Mouse (Mus musculus) kidney, postnatal 0 days (tissue): Measurements from ENCODE around the gene Iqsec1. TPM values are rescaled to one million over a fixed set of nuclear protein-coding genes. Genes with fewer than 3 reads are reported as not detected.
A peak's percentile ranks its signal among the peaks of the same experiment; 100 is the strongest.

ENCODE experiments used
- ATAC-seq: fragments of 200-750 bp; cut with Nextera tagmentation; replicated peaks from 2 replicates; pipeline ENCODE4 v1.8.0; 2017; ENCODE audit warnings: low read depth, moderate number of reproducible peaks, moderate TSS enrichment, moderate library complexity; ENCODE audit not compliant: low FRiP score
- DNase-seq: peaks from one replicate; pipeline ENCODE4 v3.0.0-alpha.2; 2016; ENCODE audit warnings: low spot score
- H3K27ac ChIP-seq: fragments of 300-500 bp; sonication (generic); 2 replicates; pipeline ENCODE4 v1.5.1; 2014; ENCODE audit warnings: mild to moderate bottlenecking
- H3K27me3 ChIP-seq: fragments of 300-500 bp; sonication (generic); 2 replicates; pipeline ENCODE4 v1.6.1; 2014; ENCODE audit warnings: low read length, mixed read lengths; ENCODE audit not compliant: insufficient read depth
- H3K36me3 ChIP-seq: fragments of 300-500 bp; sonication (generic); 2 replicates; pipeline ENCODE4 v1.6.1; 2014; ENCODE audit warnings: low read length, mixed read lengths; ENCODE audit not compliant: insufficient read depth
- H3K4me1 ChIP-seq: fragments of 300-500 bp; sonication (generic); replicated peaks from 2 replicates; pipeline ENCODE4 v1.6.1; 2014; ENCODE audit warnings: antibody characterized with exemption, low read length, mixed read lengths; ENCODE audit not compliant: insufficient read depth
- H3K4me2 ChIP-seq: fragments of 300-500 bp; sonication (generic); 2 replicates; pipeline ENCODE4 v1.6.1; 2014; ENCODE audit warnings: mild to moderate bottlenecking, low read length, moderate library complexity, mixed read lengths
- H3K4me3 ChIP-seq: fragments of 300-500 bp; sonication (generic); replicated peaks from 2 replicates; pipeline ENCODE4 v1.5.1; 2014; ENCODE audit warnings: low read depth, low read length
- H3K9ac ChIP-seq: fragments of 300-500 bp; sonication (generic); 2 replicates; pipeline ENCODE4 v1.6.1; 2014; ENCODE audit warnings: low read depth, low read length
- H3K9me3 ChIP-seq: fragments of 300-500 bp; sonication (generic); replicated peaks from 2 replicates; pipeline ENCODE4 v1.6.1; 2016; ENCODE audit warnings: low read length, inconsistent platforms, mixed read lengths
- CTCF ChIP-seq: IDR thresholded peaks from 2 replicates; pipeline ENCODE4 v1.5.1; 2016; ENCODE audit warnings: antibody characterized with exemption, low read depth, mild to moderate bottlenecking, moderate library complexity
- WGBS: fragments of 180-500 bp; shearing (Covaris S2); extraction: QIAGEN DNeasy Blood & Tissue Kit; methylation state at CpG from one replicate; pipeline ENCODE4 v1.1.7; 2014; 5-methylcytosine and 5-hydroxymethylcytosine counted together
- polyA plus RNA-seq: library from polyadenylated mRNA; unstranded; fragments of >200 nt; fragmentation: Nextera tagmentation; extraction: Ambion mirVana; gene quantifications from 2 replicates; pipeline ENCODE4 v1.2.1, GENCODE M21; 2015

Gene Iqsec1
- polyA plus RNA-seq, 1 experiment from 2014 or later, result 12.3 TPM

DNA sequence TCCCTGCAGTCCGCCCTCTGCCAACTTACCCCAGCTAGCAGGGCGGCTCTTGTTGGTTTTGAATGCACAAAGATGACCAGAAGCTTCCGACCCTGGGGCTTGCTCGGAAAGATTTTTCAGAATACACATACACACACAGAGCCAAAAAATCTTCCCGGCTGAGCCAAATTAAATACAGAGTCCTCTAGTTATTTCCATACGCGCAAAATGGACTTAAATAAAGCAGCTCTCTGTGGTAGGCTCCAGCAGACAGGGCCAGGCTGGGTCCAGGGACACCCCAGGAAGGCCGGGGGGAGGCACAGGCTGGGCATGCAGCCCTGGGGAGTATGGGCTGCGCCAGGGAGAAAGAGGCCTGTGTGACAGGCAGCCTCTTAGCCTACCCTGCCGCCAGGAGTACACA lies 282.0 kb downstream of the Iqsec1 start:
- Histone ChIP-seq H3K27me3 (no peaks in the 10 kb centered on the region), H3K27ac (no peak overlapping the region)
- 76% methylated on average over 10 of the region's 10 CpGs for WGBS

DNA sequence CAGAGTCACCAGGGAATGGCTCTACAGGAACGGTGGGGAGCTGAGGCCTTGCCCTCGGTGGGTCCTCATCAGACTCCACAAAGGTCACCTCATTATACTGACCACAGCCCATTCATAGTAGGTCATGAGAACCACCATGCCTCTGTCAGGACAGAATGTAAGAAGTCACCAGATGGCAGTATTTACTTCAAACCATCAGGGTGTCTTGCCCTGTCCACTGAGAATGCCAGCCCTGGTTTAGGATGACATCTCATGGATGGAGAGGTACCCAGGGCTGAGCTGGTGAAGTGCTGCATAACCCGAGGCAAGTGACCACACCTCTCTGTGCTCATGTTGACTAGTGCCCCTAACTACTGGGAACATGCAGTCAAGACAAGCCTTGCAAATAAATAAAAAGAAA lies 282.7 kb downstream of the Iqsec1 start:
- peaks cover 36% of the 10 kb centered on the region for H3K4me1 ChIP-seq

More for the DNA sequence above, 282.0 kb downstream of the Iqsec1 start:
- H3K9ac ChIP-seq, result no peak overlapping the region
- no peaks in the 10 kb centered on the region for H3K9me3 ChIP-seq
- no peak overlapping the region for H3K4me2 ChIP-seq
- peaks cover 42% of the 10 kb centered on the region for H3K4me1 ChIP-seq
- H3K36me3 ChIP-seq, result no peaks in the 10 kb centered on the region
- DNase-seq (no peak), ATAC-seq (no peak)
- no peak for TF ChIP-seq CTCF
- H3K4me3 ChIP-seq, result no peak overlapping the region

GRCm38 (mm10) chr6:90704705-90705344 lies 283.7 kb downstream of the Iqsec1 start:
- no peak for TF ChIP-seq CTCF
- Histone ChIP-seq H3K4me1 (peaks cover 40% of the 10 kb centered on the region), H3K4me2 (no peak overlapping the region), H3K27me3 (no peaks in the 10 kb centered on the region), H3K9ac (no peak overlapping the region), H3K27ac (no peak overlapping the region), H3K4me3 (no peak overlapping the region), H3K36me3 (no peaks in the 10 kb centered on the region), H3K9me3 (no peaks in the 10 kb centered on the region)
- DNase-seq, result no peak
- ATAC-seq, result no peak
- 59% methylated on average over 2 of the region's 2 CpGs for WGBS

More for the DNA sequence above, 282.7 kb downstream of the Iqsec1 start:
- Histone ChIP-seq H3K9ac (no peak overlapping the region), H3K4me3 (no peak overlapping the region), H3K9me3 (no peaks in the 10 kb centered on the region), H3K27me3 (no peaks in the 10 kb centered on the region), H3K4me2 (no peak overlapping the region), H3K36me3 (no peaks in the 10 kb centered on the region), H3K27ac (no peak overlapping the region)
- WGBS, result 87% methylated on average over 3 of the region's 3 CpGs
- DNase-seq (no peak), ATAC-seq (no peak)
- TF ChIP-seq CTCF, result peak; percentile 15; the same call in 1 of the 2 replicates

DNA sequence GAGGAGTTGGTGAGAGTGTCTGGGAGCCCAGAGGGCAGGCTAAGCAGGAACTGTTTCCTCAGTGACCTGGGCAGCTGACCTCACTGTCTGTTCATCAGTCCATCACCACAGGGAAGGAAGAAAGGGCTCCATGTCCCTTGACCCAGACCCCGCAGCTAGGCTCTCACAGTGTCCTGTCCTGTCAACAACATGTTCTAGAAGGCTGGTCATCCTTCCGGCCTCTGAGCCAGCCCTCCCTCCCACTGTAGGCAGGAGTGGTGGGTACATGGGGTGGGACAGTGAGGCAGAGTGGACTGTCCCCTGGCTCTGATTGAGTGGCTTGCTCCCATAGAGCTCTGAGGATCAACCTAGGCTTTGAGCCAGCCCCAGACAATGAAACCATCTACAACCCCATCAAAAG lies 284.7 kb downstream of the Iqsec1 start:
- TF ChIP-seq CTCF, result no peak
- H3K27ac ChIP-seq, result peak overlapping the region; percentile 68; the same call in 1 of the 2 replicates
- peaks cover 43% of the 10 kb centered on the region for H3K4me1 ChIP-seq
- H3K9ac ChIP-seq, result no peak overlapping the region
- H3K9me3 ChIP-seq, result no peaks in the 10 kb centered on the region
- 29% methylated on average over 2 of the region's 2 CpGs for WGBS
- H3K4me2 ChIP-seq, result no peak overlapping the region
- no peaks in the 10 kb centered on the region for H3K36me3 ChIP-seq
- no peak for DNase-seq
- ATAC-seq, result no peak
- H3K4me3 ChIP-seq, result no peak overlapping the region
- H3K27me3 ChIP-seq, result no peaks in the 10 kb centered on the region

GRCm38 (mm10) chr6:90702837-90703735 lies 285.4 kb downstream of the Iqsec1 start:
- Histone ChIP-seq H3K9me3 (no peaks in the 10 kb centered on the region), H3K27me3 (no peaks in the 10 kb centered on the region), H3K9ac (no peak overlapping the region; the same call in 1 of the 2 replicates), H3K4me1 (peaks cover 43% of the 10 kb centered on the region), H3K27ac (peak overlapping the region; percentile 68), H3K4me3 (no peak overlapping the region), H3K36me3 (no peaks in the 10 kb centered on the region), H3K4me2 (no peak overlapping the region)
- ATAC-seq, result no peak
- TF ChIP-seq CTCF, result no peak
- WGBS, result 29% methylated on average over 4 of the region's 4 CpGs
- no peak for DNase-seq

GRCm38 (mm10) chr6:90702197-90702596 lies 286.3 kb downstream of the Iqsec1 start:
- Histone ChIP-seq H3K36me3 (no peaks in the 10 kb centered on the region), H3K4me2 (no peak overlapping the region), H3K27ac (no peak overlapping the region), H3K4me3 (no peak overlapping the region), H3K9me3 (no peaks in the 10 kb centered on the region), H3K4me1 (peaks cover 43% of the 10 kb centered on the region), H3K27me3 (no peaks in the 10 kb centered on the region), H3K9ac (no peak overlapping the region)
- TF ChIP-seq CTCF, result no peak
- DNase-seq (no peak), ATAC-seq (no peak)
